Mouse (Mus musculus): Measurements from ENCODE around the gene Muc4. TPM values are rescaled to one million over a fixed set of nuclear protein-coding genes. Genes with fewer than 3 reads are reported as not detected.
A peak's percentile ranks its signal among the peaks of the same experiment; 100 is the strongest.

Gene Muc4
- total RNA-seq (2021) = not detected
- long read RNA-seq, experiment 1 = 0 reads
- long read RNA-seq, experiment 2 = 0 reads

GRCm38 (mm10) chr16:32735586-32735985, at the start of gene Muc4:
TSS of gene Muc4 (plus strand) at chr16:32735886.
- no peak for DNase-seq (ENCODE audit: low spot score in 2 of 2)

GRCm38 (mm10) chr16:32685998-32686397, 49.7 kb upstream of the Muc4 start:
- DNase-seq (ENCODE audit: low spot score in 2 of 2) = no peak

- DNase-seq (ENCODE audit: low spot score in 2 of 2) = no peak
Observed at GRCm38 (mm10) chr16:32687221-32687620, 48.5 kb upstream of the Muc4 start.

- no peak for DNase-seq (ENCODE audit: low spot score in 2 of 2)
Observed at GRCm38 (mm10) chr16:32688770-32689169, 46.9 kb upstream of the Muc4 start.

- DNase-seq (ENCODE audit: low spot score in 2 of 2) = peak; percentile 65 to 73
Observed at GRCm38 (mm10) chr16:32689501-32689900, 46.2 kb upstream of the Muc4 start.

- no peak for DNase-seq (ENCODE audit: low spot score in 2 of 2)
Observed at GRCm38 (mm10) chr16:32696841-32697464, 38.7 kb upstream of the Muc4 start.

GRCm38 (mm10) chr16:32697665-32698446, 37.8 kb upstream of the Muc4 start:
- DNase-seq (ENCODE audit: low spot score in 2 of 2) = no peak

- DNase-seq (ENCODE audit: low spot score in 2 of 2) = no peak
Observed at GRCm38 (mm10) chr16:32698550-32698949, 37.1 kb upstream of the Muc4 start.

- no peak for DNase-seq (ENCODE audit: low spot score in 2 of 2)
Observed at GRCm38 (mm10) chr16:32703312-32703912, 32.3 kb upstream of the Muc4 start.

- DNase-seq (ENCODE audit: low spot score in 2 of 2) = no peak
Observed at GRCm38 (mm10) chr16:32705606-32706005, 30.1 kb upstream of the Muc4 start.

- no peak for DNase-seq (ENCODE audit: low spot score in 2 of 2)
Observed at GRCm38 (mm10) chr16:32707111-32707823, 28.4 kb upstream of the Muc4 start.

GRCm38 (mm10) chr16:32707824-32708456, 27.7 kb upstream of the Muc4 start:
- no peak for DNase-seq (ENCODE audit: low spot score in 2 of 2)

- DNase-seq (ENCODE audit: low spot score in 2 of 2) = no peak
Observed at GRCm38 (mm10) chr16:32708457-32709033, 27.1 kb upstream of the Muc4 start.

- DNase-seq (ENCODE audit: low spot score in 2 of 2) = no peak
Observed at GRCm38 (mm10) chr16:32709116-32709515, 26.6 kb upstream of the Muc4 start.

GRCm38 (mm10) chr16:32710426-32711070, 25.1 kb upstream of the Muc4 start:
- DNase-seq (ENCODE audit: low spot score in 2 of 2) = no peak

- DNase-seq (ENCODE audit: low spot score in 2 of 2) = no peak
Observed at GRCm38 (mm10) chr16:32712202-32712601, 23.5 kb upstream of the Muc4 start.

GRCm38 (mm10) chr16:32713556-32713955, 22.1 kb upstream of the Muc4 start:
- no peak for DNase-seq (ENCODE audit: low spot score in 2 of 2)

GRCm38 (mm10) chr16:32715364-32715763, 20.3 kb upstream of the Muc4 start:
- no peak for DNase-seq (ENCODE audit: low spot score in 2 of 2)

GRCm38 (mm10) chr16:32723163-32723562, 12.5 kb upstream of the Muc4 start:
- DNase-seq (ENCODE audit: low spot score in 2 of 2) = no peak

GRCm38 (mm10) chr16:32723767-32724166, 11.9 kb upstream of the Muc4 start:
- DNase-seq (ENCODE audit: low spot score in 2 of 2) = no peak
